Mouse (Mus musculus) lung, embryonic 15.5 days (tissue): Measurements from ENCODE around the gene Plagl1. TPM values are rescaled to one million over a fixed set of nuclear protein-coding genes. Genes with fewer than 3 reads are reported as not detected.

ENCODE experiments used
- ATAC-seq: fragments of 200-750 bp; cut with Nextera tagmentation; 2 replicates; pipeline ENCODE4 v1.8.0; 2017; ENCODE audit warnings: moderate number of reproducible peaks, borderline replicate concordance; ENCODE audit not compliant: low FRiP score, low TSS enrichment; ENCODE audit errors: extremely low read depth
- H3K27ac ChIP-seq: fragments of 300-500 bp; sonication (generic); 2 replicates; pipeline ENCODE4 v1.5.1; 2015; ENCODE audit warnings: moderate library complexity, mild to moderate bottlenecking, inconsistent platforms
- H3K27me3 ChIP-seq: fragments of 300-500 bp; sonication (generic); 2 replicates; pipeline ENCODE4 v1.6.1; 2015; ENCODE audit warnings: inconsistent platforms
- H3K36me3 ChIP-seq: fragments of 300-500 bp; sonication (generic); 2 replicates; pipeline ENCODE4 v1.6.1; 2015; ENCODE audit warnings: inconsistent platforms
- H3K4me1 ChIP-seq: fragments of 300-500 bp; sonication (generic); 2 replicates; pipeline ENCODE4 v1.6.1; 2015; ENCODE audit warnings: inconsistent platforms
- H3K4me2 ChIP-seq: fragments of 300-500 bp; sonication (generic); 2 replicates; pipeline ENCODE4 v1.6.1; 2015; ENCODE audit warnings: inconsistent platforms, mild to moderate bottlenecking, moderate library complexity
- H3K4me3 ChIP-seq: fragments of 300-500 bp; sonication (generic); 2 replicates; pipeline ENCODE4 v1.5.1; 2015; ENCODE audit warnings: mild to moderate bottlenecking, inconsistent platforms
- H3K9ac ChIP-seq: fragments of 300-500 bp; sonication (generic); 2 replicates; pipeline ENCODE4 v1.6.1; 2015; ENCODE audit warnings: inconsistent platforms
- H3K9me3 ChIP-seq: fragments of 300-500 bp; sonication (generic); 2 replicates; pipeline ENCODE4 v1.6.1; 2016; ENCODE audit warnings: inconsistent platforms
- WGBS: fragments of 180-500 bp; shearing (Covaris S2); methylation state at CpG from one replicate; pipeline ENCODE4 v1.1.7; 2015; 5-methylcytosine and 5-hydroxymethylcytosine counted together
- polyA plus RNA-seq: library from polyadenylated mRNA; unstranded; fragments of >200 nt; fragmentation: Nextera tagmentation; extraction: Ambion mirVana; gene quantifications from 2 replicates; pipeline ENCODE4 v1.2.1, GENCODE M21; 2015

The Plagl1 gene
- polyA plus RNA-seq, 1 experiment from 2014 or later: 134 TPM

DNA sequence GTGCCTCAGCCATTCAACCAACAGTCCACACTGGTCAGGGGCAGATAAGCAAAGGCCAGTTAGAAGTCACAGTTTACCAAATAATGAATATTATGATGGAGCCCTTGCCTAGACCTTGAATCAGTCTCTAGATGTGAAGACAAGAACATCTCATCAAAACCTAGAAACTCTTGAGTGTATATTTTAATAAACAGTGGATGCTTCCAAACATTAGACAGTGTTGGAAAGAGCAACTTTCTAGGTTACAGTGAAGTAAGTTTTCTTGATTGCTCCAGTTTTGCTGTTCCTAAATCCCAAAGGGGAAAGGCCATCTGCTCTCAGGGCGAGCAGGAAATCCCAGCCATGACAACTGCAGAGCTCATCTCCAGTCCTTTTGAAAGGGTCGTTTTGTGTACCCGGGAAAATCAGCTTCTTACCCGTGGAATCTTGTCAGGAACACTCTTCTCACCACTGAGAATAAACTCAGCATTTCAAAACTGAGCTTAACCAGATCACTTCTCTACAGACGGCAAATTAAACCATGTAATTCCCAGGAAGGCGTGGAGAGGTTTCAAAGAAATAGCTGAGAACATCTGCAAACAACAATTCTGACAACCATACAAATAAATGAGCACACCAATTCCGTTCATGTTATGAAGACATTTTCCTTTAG, 117.8 kb downstream of the Plagl1 start, which contains the start of gene Zc2hc1b:
TSS of gene Zc2hc1b (minus strand) at position 51 of the 652 bp plus-strand sequence.
- H3K36me3 ChIP-seq: peaks cover 58% of the 10 kb centered on the region
- WGBS: 70% methylated on average over 7 of the region's 7 CpGs
- H3K27me3 ChIP-seq: no peaks in the 10 kb centered on the region
- H3K27ac ChIP-seq: no peak within 1 kb of the TSS
- H3K4me3 ChIP-seq: no peak within 1 kb of the TSS
- no peaks in the 10 kb centered on the region for H3K9me3 ChIP-seq
- ATAC-seq: no peak
- no peak within 1 kb of the TSS for H3K4me2 ChIP-seq
- peaks cover under 1% of the 10 kb centered on the region; the same call in 1 of the 2 replicates for H3K4me1 ChIP-seq
- H3K9ac ChIP-seq: no peak within 1 kb of the TSS

DNA sequence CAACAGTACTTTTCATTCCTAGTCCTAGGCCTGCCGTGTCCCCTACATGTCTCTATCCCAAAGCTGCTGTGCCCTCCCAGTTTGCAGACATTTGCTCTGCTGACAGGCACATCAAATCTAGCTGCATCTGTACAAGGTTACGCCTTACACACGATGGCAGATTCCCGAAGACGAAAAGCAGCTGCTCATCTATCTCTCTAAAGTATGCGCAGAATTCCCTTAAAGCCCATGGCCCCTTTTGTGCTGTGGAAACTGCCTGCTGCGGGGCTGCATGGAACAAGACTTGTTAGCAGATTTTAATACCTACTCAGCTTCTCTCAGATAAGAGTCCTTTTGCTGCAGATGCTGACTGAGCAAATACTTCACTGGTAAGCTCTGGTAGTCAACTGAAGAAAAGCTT, 119.9 kb downstream of the Plagl1 start:
- no peaks in the 10 kb centered on the region for H3K27me3 ChIP-seq
- H3K36me3 ChIP-seq: peaks cover 69% of the 10 kb centered on the region
- no peak overlapping the region for H3K4me3 ChIP-seq
- H3K4me2 ChIP-seq: no peak overlapping the region
- 0 out of 2 replicates have a peak overlapping the region, but pooled peaks have one; percentile 2 for H3K27ac ChIP-seq
- no peak overlapping the region for H3K9ac ChIP-seq
- no peaks in the 10 kb centered on the region for H3K9me3 ChIP-seq
- WGBS: 52% methylated on average over 7 of the region's 7 CpGs
- H3K4me1 ChIP-seq: no peaks in the 10 kb centered on the region
- no peak for ATAC-seq

Other genes starting within 250 kb of the Plagl1 start
- 62.6 and 78.8 TPM in 2 replicates for gene Utrn, start 191.1 kb upstream of the Plagl1 start, polyA plus RNA-seq
- 2.0 and 5.3 TPM in 2 replicates for gene Stx11, start 96.2 kb upstream of the Plagl1 start, polyA plus RNA-seq
- gene Sf3b5, start 55.2 kb upstream of the Plagl1 start, polyA plus RNA-seq: 35.8 and 37.5 TPM in 2 replicates
- not detected in 2 replicates for gene Zc2hc1b, start 117.5 kb downstream of the Plagl1 start, polyA plus RNA-seq
- 70.5 and 71.3 TPM in 2 replicates for gene Ltv1, start 132.7 kb downstream of the Plagl1 start, polyA plus RNA-seq